Mouse (Mus musculus) lung, postnatal 25 days (tissue): ENCODE data around the gene Nfatc2ip.
"Not testable (repeated sequence)": the region's sequence is repeated elsewhere in the genome, so short reads cannot be mapped to it uniquely, and the experiment has no call there.

Source experiments
- DNase-seq: peaks from one replicate; pipeline ENCODE4 v3.0.0; 2022; ENCODE audit warnings: low spot score

The Nfatc2ip gene

GRCm38 (mm10) chr7:126408686-126409085 lies 12.1 kb upstream of the Nfatc2ip start:
- DNase-seq, result no peak

- DNase-seq, result not testable (repeated sequence)
Observed at GRCm38 (mm10) chr7:126402518-126402917, 6.0 kb upstream of the Nfatc2ip start.

GRCm38 (mm10) chr7:126399548-126399947 lies 3.0 kb upstream of the Nfatc2ip start:
- DNase-seq, result peak; percentile 86

GRCm38 (mm10) chr7:126397822-126398221 lies 1.3 kb upstream of the Nfatc2ip start:
- no peak for DNase-seq

GRCm38 (mm10) chr7:126397221-126397620 lies 684 bp upstream of the Nfatc2ip start:
- no peak for DNase-seq

- DNase-seq, result not testable (repeated sequence)
Observed at GRCm38 (mm10) chr7:126392086-126392884, 4.3 kb downstream of the Nfatc2ip start.

GRCm38 (mm10) chr7:126388185-126388584 lies 8.4 kb downstream of the Nfatc2ip start:
- DNase-seq, result no peak

GRCm38 (mm10) chr7:126383565-126383964 lies 13.0 kb downstream of the Nfatc2ip start:
- no peak for DNase-seq

GRCm38 (mm10) chr7:126377278-126378158 lies 19.0 kb downstream of the Nfatc2ip start, which contains the start of gene Spns1:
Gene Spns1, minus strand, starts transcription at chr7:126377450.
- peak; percentile 98 for DNase-seq

- no peak for DNase-seq
Observed at GRCm38 (mm10) chr7:126376903-126377277, 19.6 kb downstream of the Nfatc2ip start.

GRCm38 (mm10) chr7:126375012-126375411 lies 21.5 kb downstream of the Nfatc2ip start:
- DNase-seq, result no peak

- DNase-seq, result peak; percentile 42
Observed at GRCm38 (mm10) chr7:126374526-126374925, 22.0 kb downstream of the Nfatc2ip start.

GRCm38 (mm10) chr7:126373007-126373406 lies 23.5 kb downstream of the Nfatc2ip start:
- no peak for DNase-seq

- peak; percentile 56 for DNase-seq
Observed at GRCm38 (mm10) chr7:126369393-126369792, 27.1 kb downstream of the Nfatc2ip start, which contains the start of gene Lat. Gene Lat, minus strand, starts transcription at chr7:126369570.

GRCm38 (mm10) chr7:126368367-126368766 lies 28.2 kb downstream of the Nfatc2ip start:
- DNase-seq, result no peak

- DNase-seq, result no peak
Observed at GRCm38 (mm10) chr7:126367636-126368035, 28.9 kb downstream of the Nfatc2ip start.

- no peak for DNase-seq
Observed at GRCm38 (mm10) chr7:126363038-126363437, 33.5 kb downstream of the Nfatc2ip start.

GRCm38 (mm10) chr7:126359049-126359448 lies 37.5 kb downstream of the Nfatc2ip start:
- DNase-seq, result no peak

- no peak for DNase-seq
Observed at GRCm38 (mm10) chr7:126358413-126358812, 38.1 kb downstream of the Nfatc2ip start.

- no peak for DNase-seq
Observed at GRCm38 (mm10) chr7:126357838-126358237, 38.7 kb downstream of the Nfatc2ip start.

GRCm38 (mm10) chr7:126356793-126357591 lies 39.5 kb downstream of the Nfatc2ip start:
- DNase-seq, result no peak
